Mouse (Mus musculus): ENCODE data around the gene Bach2. TPM values are rescaled to one million over a fixed set of nuclear protein-coding genes. Genes with fewer than 3 reads are reported as not detected.

Bach2 gene
- polyA plus RNA-seq, 1 experiment = 57.6 TPM

DNA sequence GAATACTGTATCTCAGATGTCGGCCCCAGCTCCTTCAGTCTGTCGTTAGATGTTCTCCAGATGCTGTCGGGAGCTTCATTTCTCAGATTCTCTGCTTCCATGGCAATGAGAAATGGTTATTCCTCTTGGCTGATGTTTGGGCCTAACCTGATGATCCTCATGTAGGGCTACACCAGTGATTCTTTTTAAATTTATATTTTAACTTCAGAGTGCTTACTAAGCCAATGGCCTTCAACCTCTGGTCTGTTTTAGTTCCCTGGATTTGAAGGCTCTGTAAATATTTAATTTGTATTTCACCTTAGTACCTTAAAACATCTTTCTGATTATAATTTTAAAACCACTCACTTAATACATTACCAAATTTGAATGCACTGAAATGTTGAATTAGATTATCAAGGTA, 60.6 kb downstream of the Bach2 start:
- Histone ChIP-seq H3K4me1 (ENCODE audit: control insufficient read depth, insufficient read depth, low read length) (peaks cover 1% of the 10 kb centered on the region; the same call in 1 of the 2 replicates), H3K27ac (ENCODE audit: control insufficient read depth, insufficient read depth, low read depth, low read length, poor library complexity) (no peak overlapping the region), H3K4me3 (replicated peaks; ENCODE audit: control insufficient read depth, low read depth, low read length) (no peak overlapping the region)
- no peak for TF ChIP-seq CTCF (IDR thresholded peaks at IDR 0.05; ENCODE audit: control insufficient read depth, insufficient read depth, low read length)
- no peak for TF ChIP-seq POLR2A (IDR thresholded peaks at IDR 0.05; ENCODE audit: borderline replicate concordance, control insufficient read depth, low read depth, low read length)
- 92% methylated on average over 3 of the region's 3 CpGs for WGBS

DNA sequence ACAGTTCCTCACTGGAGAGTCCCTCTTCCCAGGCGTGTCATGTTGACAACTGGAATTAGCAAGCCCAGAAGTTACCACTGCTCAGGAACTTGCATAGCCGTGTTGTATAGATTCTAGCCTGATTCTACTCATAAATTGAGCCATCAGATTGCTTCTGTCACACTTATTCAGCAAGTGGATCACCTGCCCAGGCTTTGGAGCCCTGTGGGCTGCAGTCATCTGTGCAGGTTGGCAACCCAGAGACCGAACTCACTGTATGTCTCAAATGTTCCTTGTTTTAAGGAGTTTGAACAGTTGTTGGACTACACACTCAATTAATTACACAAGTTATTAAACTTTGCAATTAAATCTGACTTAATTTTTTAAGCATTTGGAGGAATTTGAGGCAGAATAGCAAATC, 61.4 kb downstream of the Bach2 start:
- WGBS = 79% methylated on average over 3 of the region's 3 CpGs
- TF ChIP-seq POLR2A (IDR thresholded peaks at IDR 0.05; ENCODE audit: borderline replicate concordance, control insufficient read depth, low read depth, low read length) = no peak
- no peak for TF ChIP-seq CTCF (IDR thresholded peaks at IDR 0.05; ENCODE audit: control insufficient read depth, insufficient read depth, low read length)

DNA sequence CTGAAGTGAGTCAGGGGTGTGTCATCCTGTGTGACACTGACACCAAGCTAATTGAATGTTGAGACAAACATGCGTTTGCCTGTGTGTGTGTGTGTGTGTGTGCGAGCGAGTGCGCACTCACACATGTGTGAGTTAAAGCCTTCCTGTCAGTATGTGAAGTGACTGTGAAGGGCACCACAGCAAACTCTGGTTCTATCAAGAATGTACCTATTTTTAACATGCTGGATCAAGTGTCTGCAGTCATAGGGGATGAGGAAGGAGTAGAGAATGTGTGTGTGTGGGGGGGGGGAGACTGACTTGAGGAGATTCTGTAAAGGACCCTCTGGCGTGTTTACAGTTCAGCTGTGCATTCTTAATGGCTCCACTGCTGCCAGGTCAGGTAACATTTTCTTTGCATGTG, 64.1 kb downstream of the Bach2 start:
- no peak overlapping the region for H3K27ac ChIP-seq (ENCODE audit: control insufficient read depth, insufficient read depth, low read depth, low read length, poor library complexity)
- no peak for TF ChIP-seq POLR2A (IDR thresholded peaks at IDR 0.05; ENCODE audit: borderline replicate concordance, control insufficient read depth, low read depth, low read length)
- peaks cover 1% of the 10 kb centered on the region; the same call in 1 of the 2 replicates for H3K4me1 ChIP-seq (ENCODE audit: control insufficient read depth, insufficient read depth, low read length)
- WGBS = 83% methylated on average over 5 of the region's 5 CpGs
- no peak overlapping the region for H3K4me3 ChIP-seq (replicated peaks; ENCODE audit: control insufficient read depth, low read depth, low read length)

More for the DNA sequence above, 61.4 kb downstream of the Bach2 start:
- Histone ChIP-seq H3K4me1 (ENCODE audit: control insufficient read depth, insufficient read depth, low read length) (peaks cover 1% of the 10 kb centered on the region; the same call in 1 of the 2 replicates), H3K27ac (ENCODE audit: control insufficient read depth, insufficient read depth, low read depth, low read length, poor library complexity) (no peak overlapping the region), H3K4me3 (replicated peaks; ENCODE audit: control insufficient read depth, low read depth, low read length) (no peak overlapping the region)

DNA sequence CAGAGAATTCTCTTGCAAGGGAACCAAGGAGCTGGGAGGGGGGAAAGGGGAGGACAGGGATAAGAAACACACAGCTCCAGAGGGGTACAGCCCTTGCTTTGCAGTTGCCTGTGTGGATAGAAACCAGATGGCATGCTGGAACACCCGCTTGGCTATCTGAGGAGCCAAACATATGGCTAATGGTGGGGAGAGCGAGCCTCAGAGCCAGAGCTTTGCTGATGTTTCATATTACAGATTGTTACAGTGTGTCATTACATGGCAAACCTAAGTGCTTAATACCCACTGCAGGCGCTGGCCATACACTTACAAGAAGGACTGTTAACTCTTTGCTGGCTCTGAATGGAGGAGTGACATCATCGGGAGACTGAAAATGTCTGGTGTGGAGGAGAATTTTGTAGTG, 64.5 kb downstream of the Bach2 start:
- Histone ChIP-seq H3K27ac (ENCODE audit: control insufficient read depth, insufficient read depth, low read depth, low read length, poor library complexity) (no peak overlapping the region), H3K4me3 (replicated peaks; ENCODE audit: control insufficient read depth, low read depth, low read length) (no peak overlapping the region), H3K4me1 (ENCODE audit: control insufficient read depth, insufficient read depth, low read length) (peaks cover 1% of the 10 kb centered on the region; the same call in 1 of the 2 replicates)
- TF ChIP-seq CTCF (IDR thresholded peaks at IDR 0.05; ENCODE audit: control insufficient read depth, insufficient read depth, low read length) (no peak), POLR2A (IDR thresholded peaks at IDR 0.05; ENCODE audit: borderline replicate concordance, control insufficient read depth, low read depth, low read length) (no peak)
- WGBS = 49% methylated on average over 4 of the region's 4 CpGs

DNA sequence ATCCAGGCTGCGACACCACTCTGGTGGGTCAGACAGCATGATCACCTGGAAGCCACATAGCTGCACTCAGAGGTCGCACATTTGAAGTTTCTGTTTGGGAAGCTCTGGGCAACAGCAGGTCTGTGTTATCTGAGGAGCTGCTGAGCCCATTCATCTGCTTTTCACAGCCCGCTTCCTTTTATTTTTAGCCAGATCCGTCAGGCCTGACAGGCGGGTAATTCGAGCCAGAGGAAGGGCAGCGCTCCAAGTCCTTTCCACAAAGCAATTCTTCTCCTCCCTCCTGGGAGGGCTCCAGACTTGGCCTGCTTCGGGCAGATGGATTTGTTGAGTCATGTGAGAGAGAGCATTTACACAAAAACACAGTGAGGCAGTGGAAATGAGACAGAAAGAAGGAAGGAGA, 65.1 kb downstream of the Bach2 start:
- no peak for TF ChIP-seq POLR2A (IDR thresholded peaks at IDR 0.05; ENCODE audit: borderline replicate concordance, control insufficient read depth, low read depth, low read length)
- no peak for TF ChIP-seq CTCF (IDR thresholded peaks at IDR 0.05; ENCODE audit: control insufficient read depth, insufficient read depth, low read length)
- Histone ChIP-seq H3K27ac (ENCODE audit: control insufficient read depth, insufficient read depth, low read depth, low read length, poor library complexity) (no peak overlapping the region), H3K4me3 (replicated peaks; ENCODE audit: control insufficient read depth, low read depth, low read length) (no peak overlapping the region), H3K4me1 (ENCODE audit: control insufficient read depth, insufficient read depth, low read length) (peaks cover 1% of the 10 kb centered on the region; the same call in 1 of the 2 replicates)
- 6% methylated on average over 8 of the region's 8 CpGs for WGBS

DNA sequence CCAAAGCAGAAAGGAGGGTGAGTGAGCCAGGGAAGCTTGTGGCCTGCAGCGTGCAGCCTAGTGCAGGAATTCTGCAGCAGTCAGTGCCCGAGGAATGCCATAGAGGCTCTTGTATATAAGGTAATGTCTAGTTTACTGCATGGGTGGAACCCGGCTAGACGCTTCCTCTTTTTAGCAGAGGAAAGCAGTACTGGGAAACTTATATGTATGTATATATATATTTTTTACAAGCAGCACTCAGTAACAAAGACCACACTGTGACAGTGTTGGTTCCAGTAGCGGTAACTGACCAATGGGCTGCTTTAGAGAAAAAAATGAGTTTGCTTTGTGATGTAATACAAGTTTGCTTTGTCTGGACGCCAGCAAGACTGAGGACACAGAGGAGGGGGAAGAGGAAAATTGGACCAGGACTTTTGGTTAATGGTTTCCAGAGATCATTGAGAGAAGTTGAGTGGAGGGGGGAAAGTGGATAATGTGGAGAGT, 65.7 kb downstream of the Bach2 start:
- 24% methylated on average over 6 of the region's 6 CpGs for WGBS
- TF ChIP-seq POLR2A (IDR thresholded peaks at IDR 0.05; ENCODE audit: borderline replicate concordance, control insufficient read depth, low read depth, low read length) (no peak), CTCF (IDR thresholded peaks at IDR 0.05; ENCODE audit: control insufficient read depth, insufficient read depth, low read length) (no peak)
- Histone ChIP-seq H3K27ac (ENCODE audit: control insufficient read depth, insufficient read depth, low read depth, low read length, poor library complexity) (no peak overlapping the region), H3K4me1 (ENCODE audit: control insufficient read depth, insufficient read depth, low read length) (peaks cover 1% of the 10 kb centered on the region; the same call in 1 of the 2 replicates), H3K4me3 (replicated peaks; ENCODE audit: control insufficient read depth, low read depth, low read length) (no peak overlapping the region)

DNA sequence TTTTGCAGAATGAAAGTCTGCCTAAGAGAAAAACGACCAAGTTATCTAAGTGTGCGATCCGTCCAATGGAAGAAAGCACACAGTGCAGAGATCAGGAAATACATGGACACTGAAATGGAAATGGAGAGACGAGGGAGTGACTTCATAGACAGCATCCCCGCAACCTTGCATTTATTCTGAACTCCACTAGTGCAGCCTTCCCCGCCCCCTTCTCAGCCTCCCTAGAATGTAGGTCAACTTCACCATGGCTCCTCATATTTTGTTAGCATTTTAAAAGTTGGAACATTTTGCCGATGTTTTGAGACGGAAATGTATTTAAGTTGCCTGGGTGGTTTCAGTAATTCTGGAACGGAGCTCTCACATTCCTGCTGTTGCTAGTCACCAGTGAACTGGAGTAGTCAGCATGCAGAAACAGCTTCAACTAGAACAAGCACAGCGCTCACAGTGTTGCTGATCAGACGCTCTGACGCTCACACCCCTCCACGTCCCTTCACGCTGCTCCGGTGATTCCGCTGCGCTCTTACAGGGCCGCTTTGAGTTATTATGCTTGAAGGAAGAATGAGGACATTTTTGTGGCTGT, 66.5 kb downstream of the Bach2 start:
- peaks cover 1% of the 10 kb centered on the region; the same call in 1 of the 2 replicates for H3K4me1 ChIP-seq (ENCODE audit: control insufficient read depth, insufficient read depth, low read length)
- WGBS = 87% methylated on average over 18 of the region's 18 CpGs
- H3K4me3 ChIP-seq (replicated peaks; ENCODE audit: control insufficient read depth, low read depth, low read length) = no peak overlapping the region
- TF ChIP-seq CTCF (IDR thresholded peaks at IDR 0.05; ENCODE audit: control insufficient read depth, insufficient read depth, low read length) (no peak), POLR2A (IDR thresholded peaks at IDR 0.05; ENCODE audit: borderline replicate concordance, control insufficient read depth, low read depth, low read length) (no peak)
- no peak overlapping the region for H3K27ac ChIP-seq (ENCODE audit: control insufficient read depth, insufficient read depth, low read depth, low read length, poor library complexity)

DNA sequence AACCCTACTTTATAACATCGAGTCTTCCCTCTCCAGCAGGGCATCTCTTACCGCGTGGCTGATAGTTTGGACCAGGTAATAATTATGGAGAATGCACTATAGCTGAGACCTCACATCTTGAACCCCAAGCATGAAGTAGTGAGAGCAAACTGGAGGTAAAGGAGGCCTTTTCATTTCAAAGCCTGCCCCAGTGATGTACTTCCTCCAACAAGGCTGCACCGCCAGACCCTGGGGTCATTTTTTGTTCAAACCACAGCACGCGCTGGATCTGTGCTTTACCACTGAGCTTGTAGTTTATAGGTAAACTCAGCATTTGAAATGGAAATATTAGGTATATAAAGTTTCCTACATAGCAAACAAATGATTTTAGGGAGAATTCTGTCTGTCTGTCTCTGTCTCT, 67.1 kb downstream of the Bach2 start:
- TF ChIP-seq CTCF (IDR thresholded peaks at IDR 0.05; ENCODE audit: control insufficient read depth, insufficient read depth, low read length) = no peak
- TF ChIP-seq POLR2A (IDR thresholded peaks at IDR 0.05; ENCODE audit: borderline replicate concordance, control insufficient read depth, low read depth, low read length) = no peak
- Histone ChIP-seq H3K27ac (ENCODE audit: control insufficient read depth, insufficient read depth, low read depth, low read length, poor library complexity) (no peak overlapping the region), H3K4me3 (replicated peaks; ENCODE audit: control insufficient read depth, low read depth, low read length) (no peak overlapping the region), H3K4me1 (ENCODE audit: control insufficient read depth, insufficient read depth, low read length) (peaks cover 1% of the 10 kb centered on the region; the same call in 1 of the 2 replicates)
- WGBS = 63% methylated on average over 6 of the region's 6 CpGs
